Mouse (Mus musculus): ENCODE measurements around the gene Kirrel3. TPM values are rescaled to one million over a fixed set of nuclear protein-coding genes. Genes with fewer than 3 reads are reported as not detected.
A peak's percentile ranks its signal among the peaks of the same experiment; 100 is the strongest.

Kirrel3 gene
- polyA plus RNA-seq, 1 experiment from 2014 or later, result 25.9 TPM

- H3K4me2 ChIP-seq, result no peak overlapping the region
- H3K27ac ChIP-seq (replicated peaks), result no peak overlapping the region
- no peak overlapping the region for H3K9ac ChIP-seq
- 91% methylated on average over 6 of the region's 6 CpGs for WGBS
- H3K36me3 ChIP-seq, result no peaks in the 10 kb centered on the region
- H3K9me3 ChIP-seq, result no peaks in the 10 kb centered on the region
- H3K27me3 ChIP-seq, result no peaks in the 10 kb centered on the region
- no peak overlapping the region for H3K4me3 ChIP-seq
- H3K4me1 ChIP-seq (replicated peaks), result peaks cover 7% of the 10 kb centered on the region; the same call in 1 of the 2 replicates
- ATAC-seq (ENCODE audit: low read depth), result no peak
Observed at GRCm38 (mm10) chr9:34579174-34579573, 93.5 kb downstream of the Kirrel3 start.

DNA sequence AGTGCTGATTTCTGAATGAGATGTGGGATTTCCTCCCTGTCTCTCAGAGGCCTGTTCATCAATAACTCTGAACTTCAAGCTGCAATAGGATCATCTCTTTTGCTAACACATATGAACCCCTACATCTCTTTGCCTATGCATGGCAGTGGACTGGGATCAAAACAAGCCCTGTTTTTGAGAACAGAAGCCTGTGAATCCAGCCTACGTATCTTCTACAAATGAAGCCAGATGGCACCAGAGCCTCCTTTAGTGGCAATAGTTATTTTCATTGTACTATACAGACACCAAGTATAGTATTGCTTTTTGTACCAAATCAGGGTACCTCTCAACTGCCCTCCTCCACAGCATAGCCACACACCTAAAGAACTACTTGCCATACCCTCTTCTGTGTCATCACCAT is 94.4 kb downstream of the Kirrel3 start:
- Histone ChIP-seq H3K4me1 (replicated peaks) (peaks cover 8% of the 10 kb centered on the region; the same call in 1 of the 2 replicates), H3K36me3 (no peaks in the 10 kb centered on the region), H3K9ac (no peak overlapping the region), H3K4me3 (no peak overlapping the region), H3K27ac (replicated peaks) (no peak overlapping the region), H3K4me2 (no peak overlapping the region), H3K9me3 (no peaks in the 10 kb centered on the region), H3K27me3 (no peaks in the 10 kb centered on the region)
- ATAC-seq (ENCODE audit: low read depth), result no peak
- WGBS, result 74% methylated on average over 1 of the region's 1 CpGs

GRCm38 (mm10) chr9:34582496-34582895 is 96.8 kb downstream of the Kirrel3 start:
- Histone ChIP-seq H3K4me1 (replicated peaks) (peaks cover 19% of the 10 kb centered on the region; the same call in 1 of the 2 replicates), H3K36me3 (no peaks in the 10 kb centered on the region), H3K4me2 (no peak overlapping the region), H3K27ac (replicated peaks) (no peak overlapping the region), H3K9me3 (no peaks in the 10 kb centered on the region), H3K4me3 (no peak overlapping the region), H3K9ac (no peak overlapping the region), H3K27me3 (no peaks in the 10 kb centered on the region)
- 88% methylated on average over 1 of the region's 1 CpGs for WGBS
- no peak for ATAC-seq (ENCODE audit: low read depth)

- H3K9me3 ChIP-seq, result no peaks in the 10 kb centered on the region
- H3K27me3 ChIP-seq, result no peaks in the 10 kb centered on the region
- no peak overlapping the region for H3K27ac ChIP-seq (replicated peaks)
- no peaks in the 10 kb centered on the region for H3K36me3 ChIP-seq
- H3K4me3 ChIP-seq, result no peak overlapping the region
- ATAC-seq (ENCODE audit: low read depth), result no peak
- peaks cover 21% of the 10 kb centered on the region; the same call in 1 of the 2 replicates for H3K4me1 ChIP-seq (replicated peaks)
- WGBS, result 28% methylated on average over 2 of the region's 2 CpGs
- no peak overlapping the region for H3K9ac ChIP-seq
- H3K4me2 ChIP-seq, result no peak overlapping the region
Observed at GRCm38 (mm10) chr9:34585487-34585886, 99.8 kb downstream of the Kirrel3 start.

DNA sequence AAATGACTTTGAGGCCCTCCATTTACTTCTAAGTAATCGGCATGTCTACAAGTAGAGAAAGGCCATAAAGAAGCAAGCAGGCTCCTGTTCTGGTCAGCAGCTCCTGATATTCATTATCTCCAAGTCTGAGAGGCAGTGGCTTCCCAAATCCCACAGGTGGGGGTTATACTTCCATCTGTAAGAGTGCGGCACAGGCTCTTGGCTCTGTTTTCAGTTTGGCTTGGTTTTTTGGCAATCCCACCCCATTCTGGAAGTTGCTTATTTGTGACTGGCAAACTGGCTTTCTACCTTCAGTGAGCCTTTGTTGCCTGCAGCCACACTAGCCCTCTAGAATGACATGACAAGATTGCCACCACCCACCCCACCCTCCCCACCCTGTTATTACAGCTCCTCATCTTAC is 100.4 kb downstream of the Kirrel3 start:
- Histone ChIP-seq H3K9me3 (no peaks in the 10 kb centered on the region), H3K9ac (no peak overlapping the region), H3K27me3 (no peaks in the 10 kb centered on the region), H3K36me3 (no peaks in the 10 kb centered on the region), H3K4me2 (no peak overlapping the region), H3K27ac (replicated peaks) (no peak overlapping the region), H3K4me1 (replicated peaks) (peaks cover 21% of the 10 kb centered on the region; the same call in 1 of the 2 replicates), H3K4me3 (no peak overlapping the region)
- 50% methylated on average over 2 of the region's 2 CpGs for WGBS
- ATAC-seq (ENCODE audit: low read depth), result no peak

DNA sequence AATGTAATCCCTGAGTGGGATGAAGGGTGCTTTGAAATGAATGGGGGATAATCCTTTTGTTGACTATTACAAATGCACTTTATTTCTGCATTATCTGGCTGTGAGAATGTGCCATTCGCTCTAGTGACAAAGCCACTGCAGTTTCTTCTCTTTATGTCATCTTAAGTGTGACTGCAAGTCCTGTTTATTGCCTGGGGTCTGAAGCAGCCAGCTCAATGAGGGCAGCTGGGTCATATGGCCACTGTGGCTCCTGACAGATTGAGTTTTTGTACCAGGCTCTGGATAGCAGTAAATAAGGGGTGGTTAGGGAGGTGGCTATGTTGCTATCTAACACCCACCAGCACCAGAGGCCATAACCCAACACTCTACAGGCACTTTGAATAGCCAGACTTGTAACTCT is 104.1 kb downstream of the Kirrel3 start:
- Histone ChIP-seq H3K27me3 (no peaks in the 10 kb centered on the region), H3K9me3 (no peaks in the 10 kb centered on the region), H3K36me3 (no peaks in the 10 kb centered on the region), H3K4me1 (replicated peaks) (peaks cover 29% of the 10 kb centered on the region; the same call in 1 of the 2 replicates), H3K4me2 (no peak overlapping the region), H3K9ac (no peak overlapping the region), H3K4me3 (no peak overlapping the region), H3K27ac (replicated peaks) (no peak overlapping the region)
- no peak for ATAC-seq (ENCODE audit: low read depth)
- WGBS, result 20% methylated on average over 1 of the region's 1 CpGs

GRCm38 (mm10) chr9:34592073-34592610 is 106.4 kb downstream of the Kirrel3 start:
- ATAC-seq (ENCODE audit: low read depth), result no peak; the same call in 1 of the 2 replicates
- peak overlapping the region; percentile 49 for H3K27ac ChIP-seq (replicated peaks)
- no peaks in the 10 kb centered on the region for H3K27me3 ChIP-seq
- H3K4me2 ChIP-seq, result no peak overlapping the region
- peaks cover 18% of the 10 kb centered on the region; the same call in 1 of the 2 replicates for H3K4me1 ChIP-seq (replicated peaks)
- WGBS, result 60% methylated on average over 3 of the region's 3 CpGs
- H3K36me3 ChIP-seq, result no peaks in the 10 kb centered on the region
- H3K9me3 ChIP-seq, result no peaks in the 10 kb centered on the region
- no peak overlapping the region for H3K4me3 ChIP-seq
- no peak overlapping the region for H3K9ac ChIP-seq

DNA sequence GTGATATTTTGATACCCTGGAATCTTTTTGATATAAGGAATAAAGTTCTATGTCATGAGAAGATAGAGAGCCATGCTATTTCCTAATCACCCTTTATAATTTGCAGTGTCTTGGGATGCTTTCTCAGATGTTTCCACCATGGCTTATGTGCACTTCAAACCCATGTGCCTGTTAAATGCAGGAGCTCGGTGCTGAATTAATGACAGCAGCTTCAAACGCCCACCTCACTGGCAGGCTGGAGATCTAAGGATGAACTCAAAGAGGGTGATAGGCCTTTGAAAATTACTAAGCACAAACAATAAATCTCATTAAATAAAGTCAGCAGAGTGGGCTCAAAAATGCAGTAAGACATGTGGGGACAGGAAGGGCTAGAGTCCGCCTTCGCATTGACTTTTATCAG is 108.2 kb downstream of the Kirrel3 start:
- peaks cover 18% of the 10 kb centered on the region; the same call in 1 of the 2 replicates for H3K4me1 ChIP-seq (replicated peaks)
- no peak overlapping the region for H3K4me2 ChIP-seq
- no peaks in the 10 kb centered on the region for H3K27me3 ChIP-seq
- no peaks in the 10 kb centered on the region for H3K36me3 ChIP-seq
- no peaks in the 10 kb centered on the region for H3K9me3 ChIP-seq
- no peak overlapping the region for H3K9ac ChIP-seq
- no peak for ATAC-seq (ENCODE audit: low read depth)
- WGBS, result 87% methylated on average over 4 of the region's 4 CpGs
- H3K27ac ChIP-seq (replicated peaks), result no peak overlapping the region
- no peak overlapping the region for H3K4me3 ChIP-seq

DNA sequence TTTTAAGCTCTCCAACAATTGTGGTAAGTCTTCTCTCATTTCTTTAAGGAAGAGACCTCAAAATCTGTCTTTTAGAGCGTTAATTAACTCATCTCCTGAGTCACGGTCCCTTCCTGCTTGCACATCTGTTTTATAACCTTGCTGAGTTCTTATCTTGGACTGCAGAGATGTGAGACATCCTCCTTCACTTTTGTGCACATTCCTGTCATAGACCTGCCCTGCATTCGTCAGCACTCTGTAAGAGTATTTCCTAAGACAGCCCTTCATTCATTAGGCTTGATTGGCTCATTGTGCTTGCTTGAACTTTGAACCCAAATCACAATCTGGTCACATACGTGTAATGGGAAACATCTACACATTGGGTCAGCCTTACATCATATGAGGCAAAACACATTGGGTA is 114.6 kb downstream of the Kirrel3 start:
- 0 out of 2 replicates have a peak, but pooled peaks cover 3% of the 10 kb centered on the region for H3K4me1 ChIP-seq (replicated peaks)
- 83% methylated on average over 4 of the region's 4 CpGs for WGBS
- ATAC-seq (ENCODE audit: low read depth), result no peak
- no peak overlapping the region for H3K4me2 ChIP-seq
- no peaks in the 10 kb centered on the region for H3K27me3 ChIP-seq
- H3K27ac ChIP-seq (replicated peaks), result no peak overlapping the region
- H3K9me3 ChIP-seq, result no peaks in the 10 kb centered on the region
- no peak overlapping the region for H3K4me3 ChIP-seq
- H3K9ac ChIP-seq, result no peak overlapping the region
- no peaks in the 10 kb centered on the region for H3K36me3 ChIP-seq

DNA sequence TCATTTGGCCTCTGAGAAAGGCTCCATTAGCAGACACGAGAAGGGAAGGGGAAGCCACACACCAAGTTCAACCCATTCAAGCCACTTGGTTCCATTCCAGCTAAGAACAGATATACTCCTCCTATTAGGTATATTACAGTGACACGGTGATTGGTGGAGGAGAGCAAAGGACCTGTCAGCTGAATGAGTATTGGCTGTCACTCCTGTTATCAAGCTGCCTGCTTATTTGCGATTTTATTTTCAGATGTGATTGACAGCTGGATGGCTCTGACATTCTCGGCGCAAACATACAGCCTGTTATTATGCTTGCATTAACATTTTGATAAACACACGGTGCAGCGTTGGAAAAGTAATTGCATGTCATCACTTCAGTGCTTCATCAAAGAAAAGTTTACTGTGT is 118.1 kb downstream of the Kirrel3 start:
- Histone ChIP-seq H3K9ac (no peak overlapping the region), H3K4me2 (no peak overlapping the region), H3K4me3 (no peak overlapping the region), H3K27ac (replicated peaks) (no peak overlapping the region), H3K9me3 (no peaks in the 10 kb centered on the region), H3K36me3 (no peaks in the 10 kb centered on the region), H3K4me1 (replicated peaks) (peaks cover 10% of the 10 kb centered on the region; the same call in 1 of the 2 replicates), H3K27me3 (no peaks in the 10 kb centered on the region)
- WGBS, result 78% methylated on average over 7 of the region's 7 CpGs
- ATAC-seq (ENCODE audit: low read depth), result no peak

DNA sequence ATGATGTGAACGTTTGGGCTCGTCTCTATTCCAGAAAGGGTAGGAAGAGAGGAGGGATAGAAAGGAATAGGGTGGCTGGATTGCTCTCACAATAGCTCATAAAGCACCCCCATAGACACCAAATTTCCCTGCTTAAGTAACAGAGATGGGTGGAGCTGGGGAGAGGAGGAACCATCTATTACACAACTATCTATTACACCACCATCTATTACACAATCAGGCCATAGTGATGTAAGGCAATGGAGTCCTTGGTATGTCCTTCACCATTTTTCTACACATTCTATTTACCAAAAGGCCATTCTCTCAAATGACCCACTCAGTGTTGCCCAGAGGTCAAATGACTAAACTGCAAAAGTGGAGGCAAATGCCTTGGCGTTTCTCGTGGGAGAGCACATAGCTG is 119.2 kb downstream of the Kirrel3 start:
- Histone ChIP-seq H3K4me2 (no peak overlapping the region), H3K27ac (replicated peaks) (no peak overlapping the region), H3K27me3 (no peaks in the 10 kb centered on the region), H3K4me1 (replicated peaks) (peaks cover 11% of the 10 kb centered on the region; the same call in 1 of the 2 replicates), H3K4me3 (no peak overlapping the region), H3K36me3 (no peaks in the 10 kb centered on the region), H3K9ac (no peak overlapping the region), H3K9me3 (no peaks in the 10 kb centered on the region)
- ATAC-seq (ENCODE audit: low read depth), result no peak
- WGBS, result 77% methylated on average over 4 of the region's 4 CpGs

DNA sequence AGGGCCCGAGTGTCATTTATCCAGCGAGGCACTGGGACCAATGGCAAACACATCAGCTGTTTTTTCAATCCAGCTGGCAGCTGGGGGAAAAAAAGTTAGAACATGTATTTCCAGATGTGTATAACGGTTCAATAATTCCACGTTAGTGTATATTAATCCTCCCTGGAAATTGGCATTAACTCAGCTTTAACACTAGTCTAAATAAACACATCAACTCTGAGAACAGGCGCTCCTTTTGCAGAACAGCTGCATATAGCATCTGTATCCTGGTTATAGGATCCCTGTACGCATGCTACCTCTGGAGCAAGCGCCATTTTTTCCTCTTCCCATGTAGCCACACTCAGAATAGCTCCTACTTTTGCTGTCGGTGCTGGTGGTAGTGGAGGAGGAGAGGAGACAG is 119.8 kb downstream of the Kirrel3 start:
- no peak for ATAC-seq (ENCODE audit: low read depth)
- H3K4me2 ChIP-seq, result no peak overlapping the region
- no peaks in the 10 kb centered on the region for H3K36me3 ChIP-seq
- no peak overlapping the region for H3K4me3 ChIP-seq
- no peak overlapping the region for H3K27ac ChIP-seq (replicated peaks)
- 74% methylated on average over 8 of the region's 8 CpGs for WGBS
- peaks cover 11% of the 10 kb centered on the region; the same call in 1 of the 2 replicates for H3K4me1 ChIP-seq (replicated peaks)
- no peaks in the 10 kb centered on the region for H3K9me3 ChIP-seq
- no peak overlapping the region for H3K9ac ChIP-seq
- no peaks in the 10 kb centered on the region for H3K27me3 ChIP-seq

DNA sequence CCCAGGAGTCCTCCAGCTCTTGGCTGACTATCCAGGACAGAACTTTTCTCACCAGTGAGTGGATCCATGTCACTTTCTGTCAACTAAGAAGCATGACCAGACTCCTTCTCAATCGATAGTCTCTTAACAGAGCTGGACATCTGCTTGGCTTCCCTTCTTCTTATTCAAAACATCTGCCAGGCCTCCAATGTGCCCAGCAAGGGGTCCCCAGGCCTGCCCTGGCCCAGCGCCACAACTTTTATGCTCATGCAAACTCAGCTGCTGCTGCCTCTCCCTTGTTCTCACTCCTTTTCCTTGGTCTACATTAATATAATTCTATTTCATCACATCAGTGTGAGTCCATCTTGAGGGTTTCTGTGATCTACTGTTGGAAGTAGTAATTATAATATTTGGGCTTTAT is 122.3 kb downstream of the Kirrel3 start:
- peaks cover 11% of the 10 kb centered on the region; the same call in 1 of the 2 replicates for H3K4me1 ChIP-seq (replicated peaks)
- WGBS, result 67% methylated on average over 2 of the region's 2 CpGs
- H3K9ac ChIP-seq, result no peak overlapping the region
- no peaks in the 10 kb centered on the region for H3K9me3 ChIP-seq
- no peak overlapping the region for H3K4me3 ChIP-seq
- H3K27ac ChIP-seq (replicated peaks), result no peak overlapping the region
- no peaks in the 10 kb centered on the region for H3K36me3 ChIP-seq
- no peak for ATAC-seq (ENCODE audit: low read depth)
- no peak overlapping the region for H3K4me2 ChIP-seq
- no peaks in the 10 kb centered on the region for H3K27me3 ChIP-seq
